Mouse (Mus musculus) macrophage (primary cell): ENCODE measurements at regions not wholly inside any gene's neighbourhood (a gene's known extent, or its start where the extent isn't known, plus 50 kb on each side); places are given as distances from the start of the nearest gene placed in this dataset.

ENCODE experiments used
- H3K27ac ChIP-seq: fragments of 350-480 bp; formaldehyde crosslinking; 2 replicates; pipeline ENCODE4 v1.9.0; 2021
- H3K36me3 ChIP-seq: fragments of 350-480 bp; formaldehyde crosslinking; 2 replicates; pipeline ENCODE4 v1.9.0; 2021; ENCODE audit errors: inconsistent target
- H3K4me3 ChIP-seq: fragments of 350-480 bp; formaldehyde crosslinking; 2 replicates; pipeline ENCODE4 v1.9.0; 2021; ENCODE audit errors: inconsistent target
- H3K79me2 ChIP-seq: fragments of 350-480 bp; formaldehyde crosslinking; 2 replicates; pipeline ENCODE4 v1.9.0; 2021; ENCODE audit errors: inconsistent target
- WGBS: methylation state at CpG from one replicate; pipeline ENCODE4 v1.1.7; 2026; ENCODE audit warnings: inconsistent platforms; ENCODE audit not compliant: missing documents; 5-methylcytosine and 5-hydroxymethylcytosine counted together

- H3K79me2 ChIP-seq: no peaks in the 10 kb centered on the region
- no peaks in the 10 kb centered on the region for H3K36me3 ChIP-seq
- no peak overlapping the region for H3K27ac ChIP-seq
- no peak overlapping the region for H3K4me3 ChIP-seq
- WGBS: 0% methylated on average over 2 of the region's 2 CpGs
Observed at GRCm38 (mm10) chr15:36719241-36719640, 288.3 kb downstream of the Zfp706 start.

DNA sequence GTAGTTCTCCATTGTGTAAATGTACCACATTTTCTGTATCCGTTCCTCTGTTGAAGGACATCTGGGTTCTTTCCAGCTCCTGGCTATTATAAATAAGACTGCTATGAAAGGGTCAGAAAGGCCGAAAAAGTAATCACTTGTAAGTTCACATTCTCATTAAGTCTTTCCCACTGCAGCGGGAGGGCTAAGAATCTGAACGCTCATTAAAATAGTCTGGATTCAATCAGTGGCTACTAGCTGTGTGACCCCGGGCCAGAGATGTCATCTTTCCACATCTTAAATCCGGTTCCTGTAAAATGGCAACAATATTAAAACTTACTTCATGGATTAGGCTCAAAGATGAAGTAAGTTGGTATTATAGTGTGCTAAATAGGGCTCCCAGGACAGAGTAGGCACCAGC, 289.7 kb downstream of the Zfp706 start:
- WGBS: 94% methylated on average over 6 of the region's 6 CpGs
- Histone ChIP-seq H3K27ac (no peak overlapping the region), H3K36me3 (no peaks in the 10 kb centered on the region), H3K79me2 (no peaks in the 10 kb centered on the region), H3K4me3 (no peak overlapping the region)

DNA sequence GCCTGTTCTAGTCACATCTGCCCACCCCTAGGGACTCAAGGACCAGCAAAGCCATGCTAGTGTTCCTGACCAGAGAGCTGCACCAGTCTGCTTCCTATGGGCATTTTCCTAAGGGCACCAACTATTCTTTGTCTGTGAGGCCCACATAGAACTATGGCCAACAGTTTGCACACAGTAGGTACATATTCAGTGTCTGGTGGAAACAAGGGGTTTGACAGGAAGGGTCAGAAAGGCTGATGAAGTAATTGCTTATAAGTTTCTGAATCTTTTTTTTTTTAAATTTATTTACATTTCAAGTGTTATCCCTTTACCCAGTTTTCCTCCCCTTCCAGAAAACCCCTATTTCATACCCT, 290.9 kb downstream of the Zfp706 start:
- Histone ChIP-seq H3K79me2 (no peaks in the 10 kb centered on the region), H3K27ac (no peak overlapping the region), H3K4me3 (no peak overlapping the region), H3K36me3 (no peaks in the 10 kb centered on the region)

DNA sequence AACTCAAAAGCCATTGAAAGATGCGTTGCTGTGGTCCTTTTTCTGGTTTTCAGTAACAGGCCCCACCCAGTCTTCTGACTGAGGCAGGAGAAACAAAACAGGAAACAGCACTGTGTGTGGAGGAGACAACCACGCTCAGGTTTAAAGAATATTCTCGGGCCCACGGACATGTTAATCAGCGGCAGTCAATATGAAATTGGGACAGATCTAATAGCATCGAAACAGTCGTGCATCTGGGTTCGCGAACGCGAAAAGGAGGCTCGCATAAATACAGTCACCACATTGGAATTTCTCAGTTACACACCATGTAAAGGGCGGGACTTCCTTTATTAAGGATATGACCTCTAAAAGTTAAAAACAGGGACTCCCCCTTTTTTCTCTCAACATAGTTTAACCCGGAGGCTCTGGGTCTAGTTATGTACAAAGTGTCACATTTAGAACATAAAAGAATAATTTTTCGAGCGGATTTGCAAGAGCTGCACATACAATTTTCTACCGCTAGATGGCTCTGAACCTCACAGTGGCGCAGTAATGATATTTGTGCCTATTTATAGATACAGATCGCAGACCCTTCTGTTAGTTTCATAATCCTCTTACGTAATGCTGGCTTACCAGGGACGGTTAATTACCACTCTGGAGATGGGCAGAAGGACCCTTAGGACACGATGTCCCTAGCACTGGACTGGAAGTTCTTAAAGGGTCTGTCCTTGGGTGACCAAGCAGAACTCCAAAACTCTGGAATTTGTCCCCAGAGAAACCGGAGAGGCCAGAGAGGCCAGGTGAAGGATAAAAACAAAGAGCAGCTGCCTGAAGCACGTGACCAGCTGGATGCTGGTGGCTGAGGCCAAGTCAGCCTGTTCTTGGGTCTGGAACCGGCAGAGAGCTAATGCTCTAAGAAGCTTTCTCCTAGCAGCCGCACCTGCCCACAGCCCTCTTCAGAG, 291.6 kb downstream of the Zfp706 start:
- 3% methylated on average over 26 of the region's 26 CpGs for WGBS
- no peak overlapping the region for H3K27ac ChIP-seq

DNA sequence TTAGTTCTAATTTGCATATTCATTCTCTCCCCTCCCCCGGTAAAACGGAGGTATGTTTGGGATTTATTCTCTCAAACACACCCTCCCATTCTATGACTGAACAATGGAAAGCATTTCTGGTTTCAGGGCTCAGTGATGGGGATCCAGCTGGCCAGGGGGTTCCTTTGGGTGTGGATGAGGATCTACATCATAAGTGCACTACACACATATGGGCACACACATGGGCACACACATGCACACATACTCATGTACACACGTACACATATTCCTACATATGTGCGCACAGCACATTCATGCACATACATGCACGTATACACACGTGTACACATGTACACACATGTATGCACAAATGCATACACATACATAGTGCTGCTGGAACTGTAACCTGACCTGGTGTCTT, 292.4 kb downstream of the Zfp706 start:
- WGBS: 94% methylated on average over 6 of the region's 6 CpGs
- Histone ChIP-seq H3K4me3 (no peak overlapping the region), H3K79me2 (no peaks in the 10 kb centered on the region), H3K36me3 (no peaks in the 10 kb centered on the region), H3K27ac (no peak overlapping the region)

More for the DNA sequence above, 291.6 kb downstream of the Zfp706 start:
- H3K36me3 ChIP-seq: no peaks in the 10 kb centered on the region
- no peaks in the 10 kb centered on the region for H3K79me2 ChIP-seq
- peak overlapping the region; percentile 22 for H3K4me3 ChIP-seq

DNA sequence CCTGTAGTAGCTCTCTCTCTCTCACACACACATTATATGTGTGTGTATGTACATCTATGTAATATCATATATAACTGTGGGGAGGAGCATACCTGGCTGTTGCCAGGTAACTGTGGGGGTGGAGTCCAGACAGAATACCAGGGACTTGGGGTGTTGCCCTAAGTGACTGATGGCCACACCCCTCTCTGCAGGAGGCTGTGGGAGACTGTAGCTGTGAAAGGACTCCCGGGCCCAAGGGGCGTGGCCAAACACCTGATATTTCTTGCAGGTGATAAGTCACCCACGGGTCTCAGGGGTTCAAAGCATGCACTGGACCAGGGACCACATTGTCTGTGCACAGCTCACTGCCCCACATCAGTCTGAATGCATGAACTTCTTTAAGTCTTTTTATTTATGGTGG, 297.8 kb downstream of the Zfp706 start:
- no peak overlapping the region for H3K27ac ChIP-seq

DNA sequence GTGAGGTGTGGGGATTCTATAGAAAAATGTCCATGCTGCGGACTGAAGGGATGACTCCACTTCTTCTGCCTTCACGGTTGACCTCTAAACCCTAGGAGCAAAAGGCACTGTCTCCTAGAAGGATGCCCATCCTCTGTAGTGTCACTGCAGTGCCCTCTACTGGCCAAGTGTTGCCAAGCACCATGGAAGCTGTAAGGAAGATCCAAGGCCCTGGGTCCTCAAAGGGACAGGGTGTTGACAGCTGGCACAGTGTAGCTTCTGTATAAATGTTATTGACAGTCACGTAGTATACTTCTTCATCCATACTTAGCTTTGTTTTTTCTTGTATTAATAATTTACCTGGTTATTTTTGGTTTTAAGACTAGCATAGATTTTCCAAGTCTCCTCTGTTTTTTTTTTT, 299.1 kb downstream of the Zfp706 start:
- no peak overlapping the region for H3K4me3 ChIP-seq
- 19% methylated on average over 3 of the region's 3 CpGs for WGBS
- H3K36me3 ChIP-seq: no peaks in the 10 kb centered on the region
- no peaks in the 10 kb centered on the region for H3K79me2 ChIP-seq
- H3K27ac ChIP-seq: no peak overlapping the region

More for the DNA sequence above, 297.8 kb downstream of the Zfp706 start:
- 78% methylated on average over 3 of the region's 3 CpGs for WGBS
- Histone ChIP-seq H3K79me2 (no peaks in the 10 kb centered on the region), H3K4me3 (no peak overlapping the region), H3K36me3 (no peaks in the 10 kb centered on the region)

DNA sequence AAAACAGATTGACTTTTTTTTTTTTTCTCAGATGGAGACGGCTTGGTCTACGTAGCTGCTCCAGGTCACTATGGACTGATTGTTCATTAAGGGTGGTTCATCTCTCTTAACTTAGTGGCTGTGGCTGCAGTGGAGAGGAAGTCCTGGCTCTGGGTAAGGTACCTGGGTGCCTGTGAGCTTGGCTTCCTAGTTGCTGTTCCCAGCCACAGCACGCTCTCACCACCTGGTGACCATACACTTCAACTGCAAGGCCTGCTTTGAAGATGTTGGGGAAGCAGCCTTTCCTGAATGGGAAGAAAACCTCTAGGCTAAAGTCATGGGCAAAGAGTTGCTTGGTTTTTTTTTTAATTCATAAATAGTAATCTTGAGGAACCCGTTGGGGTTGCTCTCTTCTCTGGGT, 301.6 kb downstream of the Zfp706 start:
- Histone ChIP-seq H3K4me3 (no peak overlapping the region), H3K79me2 (no peaks in the 10 kb centered on the region), H3K27ac (no peak overlapping the region), H3K36me3 (no peaks in the 10 kb centered on the region)
- WGBS: 46% methylated on average over 4 of the region's 4 CpGs

DNA sequence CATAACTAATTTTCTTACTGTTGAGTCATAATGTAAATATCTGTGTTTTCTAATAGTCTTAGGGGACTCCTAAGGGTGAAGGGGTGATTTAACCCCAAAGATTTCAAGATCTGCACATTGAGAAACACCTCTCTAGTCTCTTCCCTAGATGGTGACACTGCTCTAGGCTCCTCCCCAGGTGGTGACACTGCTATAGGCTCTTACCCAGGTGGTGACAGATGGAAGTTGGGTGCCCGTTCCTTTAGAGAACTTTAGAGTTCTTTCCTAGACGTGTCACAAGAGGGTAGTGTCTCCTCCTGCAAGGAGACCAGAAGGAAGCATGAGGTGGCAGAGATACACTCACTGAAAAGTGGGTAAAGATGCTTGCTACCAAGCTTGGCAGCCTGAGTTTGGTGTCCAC, 302.2 kb downstream of the Zfp706 start:
- H3K36me3 ChIP-seq: no peaks in the 10 kb centered on the region
- no peaks in the 10 kb centered on the region for H3K79me2 ChIP-seq
- WGBS: 29% methylated on average over 2 of the region's 2 CpGs
- no peak overlapping the region for H3K4me3 ChIP-seq
- H3K27ac ChIP-seq: no peak overlapping the region

- 64% methylated on average over 8 of the region's 8 CpGs for WGBS
- Histone ChIP-seq H3K4me3 (no peak overlapping the region), H3K27ac (no peak overlapping the region), H3K79me2 (no peaks in the 10 kb centered on the region), H3K36me3 (no peaks in the 10 kb centered on the region)
Observed at GRCm38 (mm10) chr15:36701846-36702245, 305.7 kb downstream of the Zfp706 start.

GRCm38 (mm10) chr15:36700196-36700595, 307.4 kb downstream of the Zfp706 start:
- WGBS: 94% methylated on average over 5 of the region's 5 CpGs

DNA sequence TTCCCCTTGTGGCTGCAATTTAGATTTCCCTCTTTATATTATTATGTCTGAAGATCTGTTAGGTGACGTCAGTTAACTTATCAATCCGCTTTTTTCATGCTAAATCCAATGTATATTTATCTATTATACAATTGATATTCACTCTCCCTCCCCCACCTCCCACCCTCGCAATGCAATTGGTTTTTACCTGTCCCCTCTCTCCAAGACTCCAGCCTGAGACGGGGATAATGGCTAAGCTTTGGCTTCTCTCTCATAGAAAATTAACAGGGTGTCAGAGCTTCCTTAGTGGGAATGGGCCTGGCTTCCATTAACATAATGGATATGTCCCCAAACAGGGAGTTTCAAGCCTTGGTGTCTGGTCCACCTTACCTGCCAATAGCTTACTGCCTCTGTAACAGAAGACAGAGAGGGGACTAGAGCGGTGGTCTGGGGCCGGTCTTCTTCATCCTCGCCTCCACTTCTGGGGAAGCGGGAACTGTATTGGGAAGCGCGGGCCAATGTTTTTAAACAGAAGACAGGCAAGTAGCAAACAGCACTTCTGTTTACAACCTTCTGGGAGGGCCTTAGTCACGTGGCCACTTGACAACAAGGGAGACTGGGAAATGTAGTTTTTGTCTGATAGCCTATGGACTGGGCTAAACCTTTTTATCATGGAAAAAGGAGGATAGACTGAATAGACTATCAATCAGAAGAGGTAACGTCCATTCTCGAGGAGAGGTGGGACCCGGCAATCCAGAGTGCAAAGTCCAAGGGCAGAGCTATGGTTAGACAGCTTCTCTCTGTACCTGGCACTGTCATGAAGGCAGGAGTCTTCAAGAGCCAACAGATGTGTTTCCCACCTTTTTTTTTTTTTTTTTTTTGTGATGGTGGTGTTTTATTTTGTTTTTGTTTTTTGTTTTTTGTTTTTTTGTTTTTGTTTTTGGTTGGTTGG, 312.1 kb downstream of the Zfp706 start:
- no peaks in the 10 kb centered on the region for H3K36me3 ChIP-seq
- WGBS: 36% methylated on average over 14 of the region's 14 CpGs
- no peak overlapping the region for H3K4me3 ChIP-seq
- H3K79me2 ChIP-seq: no peaks in the 10 kb centered on the region
- no peak overlapping the region for H3K27ac ChIP-seq

More at GRCm38 (mm10) chr15:36700196-36700595, 307.4 kb downstream of the Zfp706 start:
- H3K79me2 ChIP-seq: no peaks in the 10 kb centered on the region
- H3K36me3 ChIP-seq: no peaks in the 10 kb centered on the region
- H3K4me3 ChIP-seq: no peak overlapping the region
- H3K27ac ChIP-seq: no peak overlapping the region

GRCm38 (mm10) chr15:36691002-36691652, 316.4 kb downstream of the Zfp706 start:
- no peak overlapping the region for H3K27ac ChIP-seq
- H3K79me2 ChIP-seq: no peaks in the 10 kb centered on the region
- no peaks in the 10 kb centered on the region for H3K36me3 ChIP-seq
- H3K4me3 ChIP-seq: no peak overlapping the region
- 86% methylated on average over 15 of the region's 15 CpGs for WGBS

DNA sequence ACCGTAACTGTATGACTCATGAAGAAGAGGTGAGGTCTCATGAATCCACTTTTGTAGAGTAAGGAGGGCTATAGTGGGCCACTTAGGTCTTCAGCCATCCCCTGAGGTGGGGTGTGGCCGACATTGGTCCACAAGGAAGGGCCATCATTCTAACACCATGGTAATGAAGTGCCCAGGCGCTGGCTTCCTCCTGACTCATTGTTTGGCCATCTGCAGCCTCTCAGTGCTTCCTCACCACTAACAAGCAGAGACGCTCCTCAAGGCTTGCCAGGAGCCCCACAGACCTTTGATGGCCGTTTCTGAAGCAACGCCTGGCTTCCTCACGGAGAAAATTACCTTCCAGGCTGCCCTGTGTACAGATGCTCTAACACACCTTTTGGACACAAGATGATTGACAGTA, 317.7 kb downstream of the Zfp706 start:
- H3K4me3 ChIP-seq: no peak overlapping the region
- H3K36me3 ChIP-seq: no peaks in the 10 kb centered on the region
- WGBS: 84% methylated on average over 7 of the region's 7 CpGs
- H3K79me2 ChIP-seq: no peaks in the 10 kb centered on the region
- H3K27ac ChIP-seq: no peak overlapping the region
